17 mouse cellular contexts compared by ENCODE assay signal in genomic region chr6:9599418-9599817, GRCm38 (mm10).
"Had no signal": no experiment of that assay in that cellular context is flagged by ENCODE, and none has a peak within 500 bp of the region (broad histone marks: within the 10 kb centered on the region; RNA-seq: fewer than 3 reads in every experiment).

No protein-coding gene starts in this region.

- H3K4me2 ChIP-seq: liver, embryonic 13.5 days; lung, embryonic 15.5 days; neural tube, embryonic 13.5 days; stomach, embryonic 15.5 days had no signal

- H3K9ac ChIP-seq: liver, embryonic 13.5 days; lung, embryonic 15.5 days; neural tube, embryonic 13.5 days; stomach, embryonic 15.5 days had no signal

- H3K27ac ChIP-seq: liver, embryonic 13.5 days; lung, embryonic 15.5 days; midbrain, embryonic 10.5 days; neural tube, embryonic 13.5 days; stomach, embryonic 15.5 days had no signal

- H3K27me3 ChIP-seq: liver, embryonic 13.5 days; lung, embryonic 15.5 days; megakaryocyte, embryonic 14.5 days; neural tube, embryonic 13.5 days; stomach, embryonic 15.5 days had no signal

- ATAC-seq: intestine, postnatal 0 days had no signal

- H3K4me3 ChIP-seq: liver, embryonic 13.5 days; lung, embryonic 15.5 days; megakaryocyte, embryonic 14.5 days; midbrain, embryonic 10.5 days; neural tube, embryonic 13.5 days; stomach, embryonic 15.5 days had no signal

- H3K4me1 ChIP-seq: liver, embryonic 13.5 days; lung, embryonic 15.5 days; megakaryocyte, embryonic 14.5 days; midbrain, embryonic 10.5 days; neural tube, embryonic 13.5 days; stomach, embryonic 15.5 days had no signal

- DNase-seq: kidney, adult 2 months; kidney, postnatal 10 days; kidney, postnatal 4 days; liver, embryonic 13.5 days; lung, adult 18-20 months; lung, postnatal 10 days; lung, postnatal 36 days; midbrain, embryonic 14.5 days; right cerebral cortex, postnatal 14 days; right cerebral cortex, postnatal 4 days; thymus, postnatal 36 days had no signal

- H3K36me3 ChIP-seq: liver, embryonic 13.5 days; lung, embryonic 15.5 days; midbrain, embryonic 10.5 days; neural tube, embryonic 13.5 days; stomach, embryonic 15.5 days had no signal

- H3K9me3 ChIP-seq: liver, embryonic 13.5 days; lung, embryonic 15.5 days; midbrain, embryonic 10.5 days; stomach, embryonic 15.5 days had no signal
